In the genomic region with DNA sequence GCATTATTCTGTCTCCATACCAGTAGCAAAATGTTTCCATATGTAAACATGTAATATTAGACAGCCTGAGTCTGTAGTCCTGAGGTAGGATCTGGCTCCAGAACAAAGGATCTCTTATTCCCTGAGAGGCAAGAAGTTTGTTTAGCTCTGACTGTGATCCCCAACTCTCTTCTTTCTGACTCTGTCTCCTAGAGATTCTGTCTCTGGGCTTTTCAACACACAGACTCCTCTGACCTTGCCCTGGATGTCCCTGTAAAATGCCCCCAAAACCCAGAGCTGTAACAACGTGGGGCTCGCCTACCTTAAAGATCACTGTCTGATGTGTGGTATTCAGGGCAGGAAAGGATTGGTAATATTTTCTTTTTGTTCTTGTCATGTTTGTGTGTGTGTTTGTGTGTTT, we compare ENCODE assay signal across 12 mouse cellular contexts. TPM values are rescaled to one million over a fixed set of nuclear protein-coding genes. Genes with fewer than 3 reads are reported as not detected.
DNase-seq lines count a peak whose midpoint lies in the region; ATAC-seq and TF ChIP-seq lines count a peak whose summit lies in the region.
"Had no signal": no experiment of that assay in that cellular context is flagged by ENCODE, and none has a peak within 500 bp of the region (broad histone marks: within the 10 kb centered on the region; RNA-seq: fewer than 3 reads in every experiment).

No protein-coding gene starts in this region.

- WGBS in kidney, embryonic 15.5 days = 46% methylated on average over 2 of the region's 2 CpGs
- 67% methylated on average over 2 of the region's 2 CpGs for WGBS in bone marrow, adult 2 months
- WGBS in hindbrain, embryonic 10.5 days = 22% methylated on average over 2 of the region's 2 CpGs

- H3K9ac ChIP-seq in kidney, embryonic 15.5 days = no peak overlapping the region
- H3K9ac ChIP-seq: limb, embryonic 15.5 days had no signal

- peaks cover 17% of the 10 kb centered on the region; the same call in 1 of the 2 replicates for H3K4me1 ChIP-seq in kidney, embryonic 15.5 days
- H3K4me1 ChIP-seq in bone marrow, adult 2 months (ENCODE audit: control insufficient read depth, insufficient read depth, low read length) = peaks cover 3% of the 10 kb centered on the region; the same call in 1 of the 2 replicates
- H3K4me1 ChIP-seq in hindbrain, embryonic 10.5 days (replicated peaks) = peaks cover 34% of the 10 kb centered on the region
- H3K4me1 ChIP-seq: limb, embryonic 15.5 days had no signal

- DNase-seq in kidney, adult 8-10 months = no peak
- peak; percentile 9 for DNase-seq in hindbrain, embryonic 10.5 days (ENCODE audit: low spot score)
- peak; percentile 15 for DNase-seq in neural tube, embryonic 10.5 days (ENCODE audit: extremely low spot score, low spot score)
- no peak for DNase-seq in gastrocnemius, postnatal 36 days
- no peak for DNase-seq in layer of hippocampus, adult 9-11 months
- no peak for DNase-seq in layer of hippocampus, adult 11-12 months (ENCODE audit: low spot score)

- ATAC-seq in kidney, embryonic 15.5 days (replicated peaks; ENCODE audit: low FRiP score) = no peak

- peak overlapping the region; percentile 66 for H3K27ac ChIP-seq in kidney, embryonic 15.5 days
- H3K27ac ChIP-seq in bone marrow, adult 2 months (ENCODE audit: control insufficient read depth, insufficient read depth, low read depth, low read length, poor library complexity) = peak overlapping the region; percentile 27; the same call in 1 of the 2 replicates
- peak overlapping the region; percentile 79 for H3K27ac ChIP-seq in hindbrain, embryonic 10.5 days

- no peak for TF ChIP-seq CTCF in bone marrow, adult 2 months (IDR thresholded peaks at IDR 0.05; ENCODE audit: control insufficient read depth, insufficient read depth, low read length)

- intact Hi-C loops in gastrocnemius, postnatal 36 days (cut with DNase I) = no loop called here

- H3K27me3 ChIP-seq in kidney, embryonic 15.5 days = no peaks in the 10 kb centered on the region
- no peaks in the 10 kb centered on the region for H3K27me3 ChIP-seq in hindbrain, embryonic 10.5 days (ENCODE audit: insufficient read depth, poor library complexity, severe bottlenecking)
- H3K27me3 ChIP-seq: limb, embryonic 15.5 days had no signal

- no peak for TF ChIP-seq POLR2A in bone marrow, adult 2 months (IDR thresholded peaks at IDR 0.05; ENCODE audit: borderline replicate concordance, control insufficient read depth, low read depth, low read length)

- H3K4me3 ChIP-seq in kidney, embryonic 15.5 days (replicated peaks) = no peak overlapping the region
- H3K4me3 ChIP-seq in bone marrow, adult 2 months (replicated peaks; ENCODE audit: control insufficient read depth, low read depth, low read length) = no peak overlapping the region
- no peak overlapping the region for H3K4me3 ChIP-seq in hindbrain, embryonic 10.5 days
- H3K4me3 ChIP-seq: limb, embryonic 15.5 days had no signal

- H3K4me2 ChIP-seq in kidney, embryonic 15.5 days = no peak overlapping the region
- H3K4me2 ChIP-seq: limb, embryonic 15.5 days had no signal

- no peaks in the 10 kb centered on the region for H3K36me3 ChIP-seq in kidney, embryonic 15.5 days
- no peaks in the 10 kb centered on the region for H3K36me3 ChIP-seq in hindbrain, embryonic 10.5 days
- H3K36me3 ChIP-seq: limb, embryonic 15.5 days had no signal

- H3K9me3 ChIP-seq in kidney, embryonic 15.5 days (replicated peaks) = no peaks in the 10 kb centered on the region
- H3K9me3 ChIP-seq in hindbrain, embryonic 10.5 days = no peaks in the 10 kb centered on the region
- H3K9me3 ChIP-seq: limb, embryonic 15.5 days had no signal

RNA-seq across cellular contexts. Expression of a gene that starts 53.4 kb away (rescaled TPM):
- 0.26 and 0.29 TPM in 2 replicates for polyA plus RNA-seq in kidney, embryonic 15.5 days (2015; fragmentation: Nextera tagmentation; extraction: Ambion mirVana)
- polyA plus RNA-seq in bone marrow, adult 2 months (2011; ENCODE audit: insufficient read depth, insufficient read length, low replicate concordance, missing spikeins) = 3.8 TPM in 1 of 2 replicates, not detected in the other
- 0.22 and 0.51 TPM in 2 replicates for polyA plus RNA-seq in hindbrain, embryonic 10.5 days (2016; fragmentation: Nextera tagmentation; extraction: Ambion mirVana)
- not detected for total RNA-seq in gastrocnemius, postnatal 36 days (2021)
- polyA plus RNA-seq: testis, adult 2 months had no signal

RNA-seq across cellular contexts. Expression of a gene that starts 58.2 kb away (rescaled TPM):
- polyA plus RNA-seq in kidney, embryonic 15.5 days (2015; fragmentation: Nextera tagmentation; extraction: Ambion mirVana) = 0.06 TPM in 1 of 2 replicates, not detected in the other
- not detected in 2 replicates for polyA plus RNA-seq in bone marrow, adult 2 months (2011; ENCODE audit: insufficient read depth, insufficient read length, low replicate concordance, missing spikeins)
- not detected in 2 replicates for polyA plus RNA-seq in hindbrain, embryonic 10.5 days (2016; fragmentation: Nextera tagmentation; extraction: Ambion mirVana)
- 1 to 10 TPM; 2.3 to 2.5 TPM for total RNA-seq in gastrocnemius, postnatal 36 days (2021)
- total RNA-seq: megakaryocyte-erythroid progenitor cell, adult 5-6 weeks had no signal
- polyA plus RNA-seq: heart, postnatal 0 days; testis, adult 2 months had no signal

Comparison
In these comparisons a context has a peak if more than half of its experiments do, and no peak if none do; other contexts are left out.
1. H3K27ac ChIP-seq: peak in every context shown above with its lines; median percentile 79 in hindbrain, embryonic 10.5 days; 66 in kidney, embryonic 15.5 days; 27 in bone marrow, adult 2 months.
2. DNase-seq: peak in hindbrain, embryonic 10.5 days (single experiment) and neural tube, embryonic 10.5 days (single experiment); none in kidney, adult 8-10 months (0 of 2), gastrocnemius, postnatal 36 days (0 of 2), layer of hippocampus, adult 9-11 months (single experiment) and layer of hippocampus, adult 11-12 months (single experiment).